Mouse (Mus musculus): Measurements from ENCODE around the gene Ggt1.

DNA sequence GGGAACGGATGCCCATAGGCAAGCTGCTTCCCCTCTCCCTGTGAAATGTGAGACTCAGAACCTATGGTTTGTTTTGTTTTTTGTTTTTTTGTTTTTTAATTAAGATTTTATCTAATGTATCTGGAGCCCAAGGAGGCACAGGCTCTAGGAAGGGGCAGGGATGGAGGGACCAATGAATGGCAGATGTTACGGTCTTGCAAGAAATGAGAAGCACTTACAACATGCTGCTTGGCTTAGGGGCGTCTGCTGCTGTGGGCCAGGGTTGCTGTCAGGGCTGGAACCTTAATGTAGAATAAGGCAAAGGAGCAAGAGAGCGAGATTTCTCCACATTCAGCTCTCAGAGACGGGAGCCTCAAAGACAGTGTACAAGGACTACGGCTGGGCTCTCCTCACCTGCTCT, 5.8 kb upstream of the Ggt1 start:
- TF ChIP-seq POLR2A (IDR thresholded peaks at IDR 0.05; ENCODE audit: borderline replicate concordance, extremely low read depth, low read depth, low read length) = no peak
- no peak for TF ChIP-seq CTCF (IDR thresholded peaks at IDR 0.05; ENCODE audit: insufficient read depth, low read length)
